In genomic region chr12:9368682-9369081, GRCm38 (mm10) we compare ENCODE assay signal across 17 mouse cellular contexts.
DNase-seq lines count a peak whose midpoint lies in the region; ATAC-seq and TF ChIP-seq lines count a peak whose summit lies in the region.
"Had no signal": no experiment of that assay in that cellular context is flagged by ENCODE, and none has a peak within 500 bp of the region (broad histone marks: within the 10 kb centered on the region; RNA-seq: fewer than 3 reads in every experiment).

No protein-coding gene starts in this region.

- peak; percentile 56; the same call in 1 of the 2 replicates for ATAC-seq in hindbrain, embryonic 16.5 days
- ATAC-seq in hindbrain, postnatal 0 days: no peak

- no peak for TF ChIP-seq CTCF in hindbrain, postnatal 0 days (IDR thresholded peaks at IDR 0.05; ENCODE audit: low read depth)

- WGBS in hindbrain, embryonic 16.5 days: 87% methylated on average over 5 of the region's 5 CpGs
- 90% methylated on average over 5 of the region's 5 CpGs for WGBS in hindbrain, postnatal 0 days
- WGBS in large intestine, adult 2 months: 16% methylated on average over 5 of the region's 5 CpGs
- 90% methylated on average over 5 of the region's 5 CpGs for WGBS in forebrain, embryonic 10.5 days

- no peak for DNase-seq in hindbrain, postnatal 0 days (ENCODE audit: low spot score)
- DNase-seq in 3T3-L1 (ENCODE audit: low read depth, low spot score): peak; percentile 97
- DNase-seq in adrenal gland, postnatal 36 days: peak; percentile 16 to 28
- DNase-seq in large intestine, adult 2 months (ENCODE audit: low read depth, low spot score): peak; percentile 8
- no peak for DNase-seq in frontal cortex, adult 2 months (ENCODE audit: extremely low spot score in 1 of 2, low spot score in 1 of 2)
- no peak for DNase-seq in left cerebral cortex, postnatal 36 days (ENCODE audit: low spot score in 2 of 2)
- no peak for DNase-seq in forebrain, embryonic 10.5 days (ENCODE audit: extremely low spot score, low spot score)
- DNase-seq: cerebellum, adult 18-20 months; gastrocnemius, postnatal 25 days; kidney, postnatal 25 days; liver, embryonic 13.5 days; lung, postnatal 14 days; midbrain, embryonic 14.5 days had no signal

- no peaks in the 10 kb centered on the region for H3K36me3 ChIP-seq in hindbrain, embryonic 16.5 days (ENCODE audit: control insufficient read depth, insufficient read depth, low read length)
- no peaks in the 10 kb centered on the region for H3K36me3 ChIP-seq in hindbrain, postnatal 0 days (ENCODE audit: insufficient read depth, low read length)
- no peaks in the 10 kb centered on the region for H3K36me3 ChIP-seq in forebrain, embryonic 10.5 days (replicated peaks)
- H3K36me3 ChIP-seq: forebrain, embryonic 12.5 days; heart, embryonic 15.5 days; liver, embryonic 13.5 days had no signal

- H3K9me3 ChIP-seq in hindbrain, embryonic 16.5 days (ENCODE audit: control insufficient read depth, low read length): no peaks in the 10 kb centered on the region
- no peaks in the 10 kb centered on the region for H3K9me3 ChIP-seq in hindbrain, postnatal 0 days (ENCODE audit: low read length)
- no peaks in the 10 kb centered on the region for H3K9me3 ChIP-seq in forebrain, embryonic 10.5 days
- H3K9me3 ChIP-seq: forebrain, embryonic 12.5 days; heart, embryonic 15.5 days; liver, embryonic 13.5 days had no signal

- H3K4me1 ChIP-seq in hindbrain, embryonic 16.5 days (ENCODE audit: control insufficient read depth, insufficient read depth, low read depth, low read length): no peaks in the 10 kb centered on the region
- H3K4me1 ChIP-seq in hindbrain, postnatal 0 days (ENCODE audit: insufficient read depth, low read length): no peaks in the 10 kb centered on the region
- H3K4me1 ChIP-seq in forebrain, embryonic 10.5 days: no peaks in the 10 kb centered on the region
- H3K4me1 ChIP-seq: forebrain, embryonic 12.5 days; heart, embryonic 15.5 days; liver, embryonic 13.5 days had no signal

- intact Hi-C loops in left cerebral cortex, postnatal 36 days (cut with DNase I): no loop called here

- no peak overlapping the region for H3K4me2 ChIP-seq in hindbrain, embryonic 16.5 days (ENCODE audit: low read length)
- H3K4me2 ChIP-seq in hindbrain, postnatal 0 days (ENCODE audit: low read depth, low read length): no peak overlapping the region
- H3K4me2 ChIP-seq: forebrain, embryonic 12.5 days; heart, embryonic 15.5 days; liver, embryonic 13.5 days had no signal

- H3K27me3 ChIP-seq in hindbrain, embryonic 16.5 days (replicated peaks; ENCODE audit: control insufficient read depth, insufficient read depth, low read length): no peaks in the 10 kb centered on the region
- no peaks in the 10 kb centered on the region for H3K27me3 ChIP-seq in hindbrain, postnatal 0 days (ENCODE audit: insufficient read depth, low read length)
- no peaks in the 10 kb centered on the region for H3K27me3 ChIP-seq in forebrain, embryonic 10.5 days (ENCODE audit: poor library complexity, severe bottlenecking)
- H3K27me3 ChIP-seq: forebrain, embryonic 12.5 days; heart, embryonic 15.5 days; liver, embryonic 13.5 days had no signal

- H3K9ac ChIP-seq in hindbrain, embryonic 16.5 days (ENCODE audit: low read depth, low read length): no peak overlapping the region
- no peak overlapping the region for H3K9ac ChIP-seq in hindbrain, postnatal 0 days (replicated peaks; ENCODE audit: low read length)
- H3K9ac ChIP-seq: forebrain, embryonic 12.5 days; heart, embryonic 15.5 days; liver, embryonic 13.5 days had no signal

- no peak overlapping the region for H3K27ac ChIP-seq in hindbrain, embryonic 16.5 days (ENCODE audit: low read depth, low read length)
- no peak overlapping the region for H3K27ac ChIP-seq in hindbrain, postnatal 0 days
- no peak overlapping the region for H3K27ac ChIP-seq in forebrain, embryonic 10.5 days
- H3K27ac ChIP-seq: forebrain, embryonic 12.5 days; heart, embryonic 15.5 days; left cerebral cortex, adult 2 months; liver, embryonic 13.5 days had no signal

- no peak overlapping the region for H3K4me3 ChIP-seq in hindbrain, embryonic 16.5 days (ENCODE audit: low read length)
- H3K4me3 ChIP-seq in hindbrain, postnatal 0 days (ENCODE audit: low read length): no peak overlapping the region
- H3K4me3 ChIP-seq in forebrain, embryonic 10.5 days: no peak overlapping the region
- H3K4me3 ChIP-seq: forebrain, embryonic 12.5 days; heart, embryonic 15.5 days; left cerebral cortex, adult 2 months; liver, embryonic 13.5 days had no signal

Comparison
In these comparisons a context has a peak if more than half of its experiments do, and no peak if none do; other contexts are left out.
1. DNase-seq: peak in 3T3-L1 (single experiment), adrenal gland, postnatal 36 days (2 of 2) and large intestine, adult 2 months (single experiment); none in hindbrain, postnatal 0 days (single experiment), frontal cortex, adult 2 months (0 of 2), left cerebral cortex, postnatal 36 days (0 of 2) and forebrain, embryonic 10.5 days (single experiment).